Mouse (Mus musculus) c-Kit-negative CD71-positive TER-119-positive erythroid progenitor cells, embryonic 14.5 days (primary cell): ENCODE data around the gene Lax1.
"Not testable (repeated sequence)": the region's sequence is repeated elsewhere in the genome, so short reads cannot be mapped to it uniquely, and the experiment has no call there.

ENCODE experiments used
- DNase-seq: peaks from one replicate; pipeline ENCODE4 v3.0.0-alpha.2; 2013; ENCODE audit warnings: low read depth, low spot score

Lax1 gene

GRCm38 (mm10) chr1:133691046-133691445 is 1.1 kb upstream of the Lax1 start:
- DNase-seq: no peak

GRCm38 (mm10) chr1:133688301-133688700 is 1.6 kb downstream of the Lax1 start:
- no peak for DNase-seq

DNA sequence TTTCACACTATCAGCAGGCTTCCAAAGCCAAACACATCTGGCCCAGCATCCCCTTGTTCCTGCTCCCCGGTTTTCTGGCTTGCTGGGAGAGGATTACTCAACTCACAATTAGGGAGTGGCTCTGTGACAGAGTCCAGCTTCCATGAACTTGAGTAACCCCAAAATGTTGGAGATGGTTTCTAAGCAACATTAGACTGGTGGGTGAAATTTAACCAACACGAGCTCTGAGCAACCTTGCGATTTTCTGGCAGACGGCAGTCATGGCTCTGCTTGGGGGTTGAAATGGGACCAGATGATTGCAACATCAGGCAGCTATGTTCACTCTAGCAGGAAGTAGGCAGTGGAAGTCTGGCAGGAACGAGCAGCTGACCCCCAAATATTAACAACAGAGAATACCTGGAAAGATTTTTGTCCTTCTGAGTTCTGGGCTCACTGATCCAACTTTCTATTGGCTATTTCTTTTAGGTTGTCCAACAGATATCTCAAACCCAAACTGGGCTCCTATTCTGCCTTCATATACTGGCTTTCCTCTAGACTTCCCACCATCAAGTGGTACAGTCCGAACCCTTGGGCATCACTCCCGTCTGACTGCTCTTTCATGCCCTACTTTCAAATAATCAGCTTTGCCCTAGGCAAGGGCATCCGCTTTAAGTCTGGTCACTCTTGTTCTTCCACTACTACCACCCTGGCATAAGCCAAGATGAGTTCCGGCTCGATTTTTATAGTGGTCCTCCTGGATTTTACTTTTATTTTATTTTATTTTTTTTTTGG is 4.0 kb downstream of the Lax1 start:
- no peak for DNase-seq

GRCm38 (mm10) chr1:133671801-133672200 is 18.1 kb downstream of the Lax1 start:
- no peak for DNase-seq

- no peak for DNase-seq
These were observed 18.6 kb downstream of the Lax1 start for GRCm38 (mm10) chr1:133671266-133671665.

DNA sequence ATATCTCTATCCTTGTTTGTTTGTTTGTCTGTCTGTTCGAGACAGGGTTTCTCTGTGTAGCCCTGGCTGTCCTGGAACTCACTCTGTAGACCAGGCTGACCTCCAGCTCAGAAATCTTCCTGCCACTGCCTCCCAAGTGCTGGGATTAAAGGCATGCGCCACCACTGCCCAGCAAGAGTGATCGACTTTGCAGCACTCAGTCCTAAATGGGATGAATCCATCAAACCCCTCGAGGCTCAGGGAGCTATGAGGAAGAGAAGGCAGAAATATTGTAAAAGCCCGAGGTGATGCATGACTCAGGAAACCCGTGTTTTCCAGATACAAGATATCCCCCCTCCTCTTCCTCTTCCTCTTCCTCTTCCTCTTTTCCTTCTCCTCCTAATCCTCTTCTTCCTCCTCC is 19.1 kb downstream of the Lax1 start:
- no peak for DNase-seq

DNA sequence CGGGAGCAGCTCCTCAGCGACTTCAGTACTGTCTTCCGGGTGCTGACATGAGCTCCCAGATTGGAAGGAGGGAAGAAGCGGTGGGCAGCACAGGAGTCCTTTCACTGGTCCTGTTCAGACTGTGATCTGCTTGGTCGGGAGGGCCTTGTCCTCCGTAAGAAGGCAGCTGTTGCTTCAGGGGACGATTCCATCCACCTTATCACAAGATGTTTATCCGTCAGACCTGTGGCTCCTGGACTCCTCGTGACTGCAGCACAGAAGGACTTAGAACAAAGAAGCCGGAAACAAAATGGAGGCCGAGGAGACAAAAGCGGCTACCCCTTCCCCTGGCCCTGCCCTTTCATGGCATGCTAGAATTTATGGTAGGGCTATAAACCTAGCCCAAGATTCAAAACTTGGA is 19.7 kb downstream of the Lax1 start:
- no peak for DNase-seq

GRCm38 (mm10) chr1:133668618-133669017 is 21.3 kb downstream of the Lax1 start:
- no peak for DNase-seq

GRCm38 (mm10) chr1:133667721-133668120 is 22.2 kb downstream of the Lax1 start:
- no peak for DNase-seq

GRCm38 (mm10) chr1:133665713-133666112 is 24.2 kb downstream of the Lax1 start:
- not testable (repeated sequence) for DNase-seq

- DNase-seq: no peak
These were observed 25.5 kb downstream of the Lax1 start for GRCm38 (mm10) chr1:133664203-133664970.

DNA sequence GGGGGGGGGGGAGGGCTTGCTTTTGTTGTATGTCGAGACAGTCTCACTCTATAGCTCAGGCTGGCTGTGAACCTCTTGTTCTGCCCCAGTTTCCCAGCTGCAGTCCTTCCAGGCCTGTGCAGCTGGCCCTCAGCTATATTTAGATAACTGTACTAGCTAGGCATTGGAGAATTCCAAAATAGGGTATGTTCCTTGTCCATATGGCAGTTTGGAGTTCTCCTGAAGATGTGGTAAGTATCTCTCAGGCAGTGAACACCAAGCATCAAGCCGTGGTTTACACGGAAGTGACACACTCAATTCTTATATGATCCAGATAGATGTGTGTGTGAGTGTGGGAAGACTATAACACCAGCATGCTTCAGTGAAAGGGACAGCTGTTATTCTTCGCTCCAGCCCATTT is 26.5 kb downstream of the Lax1 start:
- DNase-seq: no peak

GRCm38 (mm10) chr1:133662941-133663340 is 27.0 kb downstream of the Lax1 start:
- no peak for DNase-seq

DNA sequence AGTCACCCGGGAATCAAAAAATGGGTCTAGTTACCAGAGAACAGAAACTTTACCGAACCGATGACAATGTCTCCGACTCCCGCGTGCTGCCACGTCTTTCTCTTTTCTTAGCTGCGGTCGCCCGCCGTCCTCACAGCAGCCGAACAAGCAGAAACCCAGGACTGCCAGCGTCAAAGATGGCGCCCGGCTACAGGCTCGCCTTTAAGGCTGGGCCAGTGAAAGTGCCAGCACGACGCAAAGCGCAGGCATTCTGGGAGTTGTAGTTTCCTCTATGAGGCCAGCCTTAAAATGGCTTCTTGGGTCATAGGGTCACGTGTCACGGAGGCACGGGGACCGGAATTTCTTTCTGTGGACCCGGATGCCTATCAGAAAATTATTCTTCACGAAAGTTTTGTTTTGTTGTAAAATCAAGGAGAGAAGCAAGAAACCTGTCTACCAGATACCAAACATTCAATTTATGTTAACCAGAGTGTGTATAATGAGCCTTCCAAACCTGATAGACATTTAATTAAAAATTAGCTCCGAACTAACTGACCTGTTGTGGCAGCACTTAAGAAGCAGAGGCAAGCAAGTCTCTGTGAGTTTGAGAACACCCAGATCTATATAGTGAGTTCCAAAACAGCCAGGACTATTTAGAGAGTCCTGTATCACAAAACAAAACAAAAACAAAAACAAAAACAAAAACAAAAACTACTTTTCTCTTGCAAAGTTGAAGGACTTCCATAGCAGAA is 28.5 kb downstream of the Lax1 start, which contains the start of gene Gm38394:
TSS of gene Gm38394 (minus strand) at position 116 of the 731 bp plus-strand sequence.
- peak; percentile 89 for DNase-seq

- peak; percentile 27 for DNase-seq
These were observed 29.3 kb downstream of the Lax1 start, which contains the start of gene Zbed6 for GRCm38 (mm10) chr1:133660466-133661202. Zbed6 (minus strand) TSS chr1:133660885.

DNA sequence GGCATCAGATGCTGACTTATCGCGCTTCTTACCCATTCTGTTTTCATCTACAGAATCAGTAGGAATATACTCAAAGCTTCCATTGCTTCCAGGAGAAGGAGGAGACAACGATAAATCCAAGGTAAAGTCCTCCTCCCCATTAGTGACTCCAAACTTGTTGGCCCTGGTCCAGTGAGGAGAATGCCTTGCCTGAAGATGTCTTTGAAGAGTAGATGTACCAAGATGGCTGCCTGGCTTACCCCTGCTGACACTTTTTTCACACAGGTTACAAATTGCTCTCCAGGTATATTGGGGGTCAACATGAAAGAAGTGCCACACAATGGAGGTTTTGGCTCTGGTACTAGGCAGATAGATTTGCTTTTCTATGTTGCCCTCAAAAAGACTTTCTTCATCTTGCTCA is 31.0 kb downstream of the Lax1 start:
- DNase-seq: no peak

DNA sequence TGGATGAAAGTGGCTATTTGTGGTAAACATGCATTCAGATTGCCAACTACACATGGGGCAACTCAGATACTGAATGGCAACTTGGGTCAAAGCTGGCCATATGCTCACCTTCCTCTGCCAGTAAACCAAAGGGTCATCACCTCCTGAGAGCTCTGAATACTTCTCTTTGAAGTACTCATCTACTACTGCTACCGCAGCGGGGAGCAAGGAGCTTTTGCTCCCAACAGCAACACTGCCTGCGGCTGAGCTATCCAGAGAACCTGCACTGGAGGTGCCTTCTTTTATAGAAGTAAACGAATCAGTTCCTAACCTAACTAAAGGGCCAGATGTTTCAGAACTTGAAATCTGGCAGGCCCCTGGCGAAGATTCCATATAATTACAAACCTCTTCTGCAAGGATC is 33.1 kb downstream of the Lax1 start:
- DNase-seq: no peak

DNA sequence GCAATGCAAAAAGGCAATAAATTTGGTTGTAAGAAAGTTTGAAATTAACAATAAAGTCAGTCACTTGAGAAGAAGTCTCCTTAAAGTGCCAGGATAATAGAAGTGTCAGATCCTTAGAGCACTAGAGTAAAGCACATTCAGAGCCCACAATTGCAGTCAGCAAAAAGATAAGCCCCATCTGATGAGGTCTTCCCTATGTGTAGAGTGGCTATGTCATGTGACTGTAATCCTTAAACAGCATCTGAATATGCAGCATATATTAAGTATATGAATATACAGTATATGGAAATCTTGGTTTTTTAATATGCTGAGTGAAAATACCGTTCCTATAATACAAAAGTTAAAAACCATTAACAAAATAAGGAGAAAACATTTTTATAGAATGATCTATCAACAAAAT is 36.9 kb downstream of the Lax1 start:
- DNase-seq: no peak

- no peak for DNase-seq
These were observed 39.4 kb downstream of the Lax1 start for GRCm38 (mm10) chr1:133650288-133651055.

GRCm38 (mm10) chr1:133645652-133646051 is 44.3 kb downstream of the Lax1 start:
- no peak for DNase-seq

DNA sequence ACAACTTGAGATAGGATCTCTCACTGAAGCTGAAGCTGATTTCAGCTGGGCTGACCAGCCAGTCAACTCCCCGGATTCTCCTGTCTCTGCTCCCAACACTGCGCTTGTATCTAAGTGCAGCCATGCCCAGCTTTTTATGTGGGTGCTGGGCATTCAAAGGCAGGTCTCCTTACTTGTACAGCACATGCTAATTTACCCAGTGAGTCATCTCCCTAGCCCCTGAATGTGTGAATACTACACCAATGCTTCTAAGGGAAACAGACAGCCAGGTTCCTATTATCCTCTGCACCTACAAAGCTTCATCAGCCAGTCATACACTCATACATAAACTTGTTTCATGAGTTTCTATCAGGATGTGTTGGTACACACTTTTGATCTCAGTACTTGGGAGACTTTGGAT is 48.7 kb downstream of the Lax1 start:
- no peak for DNase-seq
